Mouse (Mus musculus) frontal cortex, adult 2 months (tissue): Measurements from ENCODE around the gene Olfr435. TPM values are rescaled to one million over a fixed set of nuclear protein-coding genes. Genes with fewer than 3 reads are reported as not detected.
A peak's percentile ranks its signal among the peaks of the same experiment; 100 is the strongest.
"Not testable (repeated sequence)": the region's sequence is repeated elsewhere in the genome, so short reads cannot be mapped to it uniquely, and the experiment has no call there.

ENCODE experiments used
- DNase-seq, 2 experiments: peaks; one replicate each; pipeline ENCODE4 v3.0.0; 2022; ENCODE audit warnings: low spot score in 1 of 2; ENCODE audit errors: extremely low spot score in 1 of 2
- polyA plus RNA-seq: library from polyadenylated mRNA; depleted of rRNA; stranded (reverse); fragments of >200 nt; gene quantifications from 2 replicates; pipeline ENCODE4 v1.2.3, GENCODE M21; 2012; rRNA removed

The Olfr435 gene
- not detected in 2 replicates for polyA plus RNA-seq

GRCm38 (mm10) chr6:43196781-43197180 is at the start of gene Olfr435:
Olfr435 (plus strand) TSS chr6:43197146.
- no peak for DNase-seq

- no peak for DNase-seq
These were observed 37.4 kb upstream of the Olfr435 start for GRCm38 (mm10) chr6:43159502-43159901.

- DNase-seq = no peak
These were observed 34.0 kb upstream of the Olfr435 start, which contains the start of gene Olfr437 for GRCm38 (mm10) chr6:43162982-43163381. Olfr437 (plus strand) TSS chr6:43163282.

- DNase-seq = no peak
These were observed 29.7 kb upstream of the Olfr435 start for GRCm38 (mm10) chr6:43167246-43167645.

GRCm38 (mm10) chr6:43171840-43172239 is 25.1 kb upstream of the Olfr435 start, which contains the start of gene Olfr13:
Olfr13 (plus strand) TSS chr6:43172140.
- DNase-seq = no peak

GRCm38 (mm10) chr6:43178129-43178528 is 18.8 kb upstream of the Olfr435 start:
- no peak for DNase-seq

- DNase-seq = no peak
These were observed 18.1 kb upstream of the Olfr435 start for GRCm38 (mm10) chr6:43178584-43179501.

- DNase-seq = no peak
These were observed 6.0 kb upstream of the Olfr435 start for GRCm38 (mm10) chr6:43190986-43191385.

- DNase-seq = no peak
These were observed 1.1 kb downstream of the Olfr435 start for GRCm38 (mm10) chr6:43198094-43198493.

GRCm38 (mm10) chr6:43202786-43203185 is 5.8 kb downstream of the Olfr435 start:
- DNase-seq = no peak

GRCm38 (mm10) chr6:43205355-43205754 is 8.4 kb downstream of the Olfr435 start:
- no peak for DNase-seq

- DNase-seq = peak; percentile 67 to 74
These were observed 15.9 kb downstream of the Olfr435 start, which contains the start of gene Olfr434 for GRCm38 (mm10) chr6:43212873-43213272. Olfr434 (plus strand) TSS chr6:43213021.

GRCm38 (mm10) chr6:43231255-43231654 is 34.3 kb downstream of the Olfr435 start, which contains the start of gene Olfr47:
Olfr47 (plus strand) TSS chr6:43231529.
- not testable (repeated sequence) for DNase-seq

- DNase-seq = no peak
These were observed 45.1 kb downstream of the Olfr435 start for GRCm38 (mm10) chr6:43242061-43242460.

GRCm38 (mm10) chr6:43247396-43247795 is 50.5 kb downstream of the Olfr435 start:
- DNase-seq = no peak

GRCm38 (mm10) chr6:43252994-43253393 is 56.0 kb downstream of the Olfr435 start:
- no peak for DNase-seq

Other genes with a start within 250 kb of the Olfr435 start
- not detected in 2 replicates for gene Olfr444, start 248.1 kb upstream of the Olfr435 start, polyA plus RNA-seq
- gene Olfr441, start 90.8 kb upstream of the Olfr435 start, polyA plus RNA-seq = 0.04 TPM in 1 of 2 replicates, not detected in the other
- 0.04 TPM in 1 of 2 replicates, not detected in the other for gene Olfr237-ps1, start 50.6 kb upstream of the Olfr435 start, polyA plus RNA-seq
- gene Olfr437, start 33.9 kb upstream of the Olfr435 start, polyA plus RNA-seq = not detected in 2 replicates
- 0.02 TPM in 1 of 2 replicates, not detected in the other for gene Olfr13, start 25.0 kb upstream of the Olfr435 start, polyA plus RNA-seq
- gene Olfr434, start 15.9 kb downstream of the Olfr435 start, polyA plus RNA-seq = not detected in 2 replicates
- not detected in 2 replicates for gene Olfr47, start 34.4 kb downstream of the Olfr435 start, polyA plus RNA-seq
- 2.9 and 4.2 TPM in 2 replicates for gene Arhgef5, start 68.4 kb downstream of the Olfr435 start, polyA plus RNA-seq
- gene Nobox, start 112.4 kb downstream of the Olfr435 start, polyA plus RNA-seq = 0.10 TPM in 1 of 2 replicates, not detected in the other